Mouse (Mus musculus) liver, embryonic 14.5 days (tissue): ENCODE results near the gene Rabl6.

Experiments
- CTCF ChIP-seq: IDR thresholded peaks from 2 replicates; pipeline ENCODE4 v1.5.1; 2016; ENCODE audit warnings: antibody characterized with exemption, low read depth, control low read depth
- EP300 ChIP-seq: IDR thresholded peaks from 2 replicates; pipeline ENCODE4 v1.6.1; 2016; ENCODE audit warnings: antibody characterized with exemption, low read depth

DNA sequence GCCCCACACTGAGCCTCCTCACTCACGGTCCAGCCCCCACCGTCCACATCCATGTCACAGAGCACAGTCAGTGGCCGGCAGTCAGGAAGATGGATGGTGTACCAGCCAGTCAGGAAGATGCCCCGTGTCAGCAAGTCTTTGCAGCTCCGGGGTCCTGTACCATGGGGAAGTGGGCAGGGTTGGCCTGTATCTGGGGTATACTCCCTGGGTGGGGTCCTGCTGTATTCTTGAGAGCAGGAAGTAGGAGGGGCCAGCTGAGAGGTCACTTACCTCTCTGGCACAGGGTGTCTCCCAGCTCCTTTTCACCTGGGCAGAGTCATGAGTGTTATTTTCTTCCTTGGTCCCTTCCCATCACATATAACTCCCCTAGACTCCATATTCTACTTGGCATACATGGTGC is 17.7 kb upstream of the Rabl6 start:
- TF ChIP-seq CTCF (no peak), EP300 (no peak)
